Mouse (Mus musculus): ENCODE data around the gene Trmo.

The Trmo gene

GRCm38 (mm10) chr4:46370406-46370805 is 18.8 kb downstream of the Trmo start:
- DNase-seq, result no peak

GRCm38 (mm10) chr4:46369070-46369469 is 20.2 kb downstream of the Trmo start:
- no peak for DNase-seq

GRCm38 (mm10) chr4:46367487-46367959 is 21.7 kb downstream of the Trmo start:
- DNase-seq, result no peak

GRCm38 (mm10) chr4:46364360-46364759 is 24.9 kb downstream of the Trmo start:
- no peak for DNase-seq

GRCm38 (mm10) chr4:46361258-46361657 is 28.0 kb downstream of the Trmo start:
- no peak for DNase-seq

GRCm38 (mm10) chr4:46359539-46360253 is 29.5 kb downstream of the Trmo start:
- no peak for DNase-seq

GRCm38 (mm10) chr4:46356351-46357133 is 32.7 kb downstream of the Trmo start:
- no peak for DNase-seq

GRCm38 (mm10) chr4:46353045-46353444 is 36.2 kb downstream of the Trmo start:
- DNase-seq, result no peak

GRCm38 (mm10) chr4:46349530-46349929 is 39.7 kb downstream of the Trmo start:
- no peak for DNase-seq

- no peak for DNase-seq
Observed at GRCm38 (mm10) chr4:46348897-46349296, 40.3 kb downstream of the Trmo start.

- DNase-seq, result no peak
Observed at GRCm38 (mm10) chr4:46347580-46348515, 41.4 kb downstream of the Trmo start.

GRCm38 (mm10) chr4:46347141-46347540 is 42.1 kb downstream of the Trmo start:
- DNase-seq, result no peak

- DNase-seq, result no peak
Observed at GRCm38 (mm10) chr4:46346221-46346620, 43.0 kb downstream of the Trmo start.

- DNase-seq, result no peak
Observed at GRCm38 (mm10) chr4:46345773-46346100, 43.5 kb downstream of the Trmo start.

- no peak for DNase-seq
Observed at GRCm38 (mm10) chr4:46345056-46345772, 44.0 kb downstream of the Trmo start.

- DNase-seq, result no peak
Observed at GRCm38 (mm10) chr4:46344288-46344687, 44.9 kb downstream of the Trmo start.

- no peak for DNase-seq
Observed at GRCm38 (mm10) chr4:46343596-46344260, 45.5 kb downstream of the Trmo start, which contains the start of gene Foxe1. Gene Foxe1 (plus strand): TSS chr4:46343609.

- DNase-seq, result no peak
Observed at GRCm38 (mm10) chr4:46342711-46343286, 46.4 kb downstream of the Trmo start.

- DNase-seq, result no peak
Observed at GRCm38 (mm10) chr4:46341831-46342680, 47.2 kb downstream of the Trmo start.

- DNase-seq, result no peak
Observed at GRCm38 (mm10) chr4:46339584-46339983, 49.7 kb downstream of the Trmo start.
